Mouse (Mus musculus) bone marrow macrophage, adult 2 months (primary cell): ENCODE measurements around the gene Tjap1. TPM values are rescaled to one million over a fixed set of nuclear protein-coding genes. Genes with fewer than 3 reads are reported as not detected.

Source experiments
- H3K27ac ChIP-seq: 2 replicates; pipeline ENCODE4 v1.5.1; 2012; ENCODE audit warnings: low read depth, low read length; ENCODE audit not compliant: insufficient read depth
- H3K4me1 ChIP-seq: 2 replicates; pipeline ENCODE4 v1.6.1; 2012; ENCODE audit warnings: low read length; ENCODE audit not compliant: control insufficient read depth, insufficient read depth
- H3K4me3 ChIP-seq: 2 replicates; pipeline ENCODE4 v1.5.1; 2012; ENCODE audit warnings: mild to moderate bottlenecking, low read length, moderate library complexity; ENCODE audit not compliant: insufficient read depth
- CTCF ChIP-seq: IDR thresholded peaks from 2 replicates; pipeline ENCODE4 v1.5.1; 2012; ENCODE audit warnings: low read depth, mild to moderate bottlenecking, low read length, moderate library complexity
- POLR2A ChIP-seq: IDR thresholded peaks from 2 replicates; pipeline ENCODE4 v1.6.1; 2012; ENCODE audit warnings: mild to moderate bottlenecking, low read depth, low read length, borderline replicate concordance
- polyA plus RNA-seq: library from polyadenylated mRNA; stranded (reverse); fragments of >200 nt; gene quantifications from 2 replicates; pipeline ENCODE4 v1.2.4, GENCODE M21; 2012; ENCODE audit not compliant: missing spikeins, insufficient read depth, insufficient read length

Tjap1 gene
- polyA plus RNA-seq = 18.0 and 18.1 TPM in 2 replicates

- H3K27ac ChIP-seq = peak within 1 kb of the TSS; percentile 71
- peaks cover 12% of the 10 kb centered on the region for H3K4me1 ChIP-seq
- TF ChIP-seq POLR2A (peak; percentile 64; the same call in 1 of the 2 replicates), CTCF (no peak)
- H3K4me3 ChIP-seq = peak within 1 kb of the TSS; percentile 88
These were observed at the start of gene Tjap1 for GRCm38 (mm10) chr17:46282483-46283123. TSS of gene Tjap1 (minus strand) at chr17:46283026.

- H3K4me3 ChIP-seq = peak overlapping the region; percentile 35; the same call in 1 of the 2 replicates
- peaks cover 18% of the 10 kb centered on the region for H3K4me1 ChIP-seq
- TF ChIP-seq POLR2A (no peak), CTCF (no peak)
- H3K27ac ChIP-seq = peak overlapping the region; percentile 66
These were observed 45.9 kb upstream of the Tjap1 start for GRCm38 (mm10) chr17:46328723-46329122.

GRCm38 (mm10) chr17:46327906-46328534, 45.2 kb upstream of the Tjap1 start, which contains the start of gene Abcc10:
TSS of gene Abcc10 (minus strand) at chr17:46328352.
- Histone ChIP-seq H3K4me1 (peaks cover 18% of the 10 kb centered on the region), H3K4me3 (peak within 1 kb of the TSS; percentile 87), H3K27ac (peak within 1 kb of the TSS; percentile 66)
- TF ChIP-seq POLR2A (no peak), CTCF (no peak)

GRCm38 (mm10) chr17:46327413-46327905, 44.6 kb upstream of the Tjap1 start:
- peaks cover 18% of the 10 kb centered on the region for H3K4me1 ChIP-seq
- TF ChIP-seq POLR2A (no peak), CTCF (no peak)
- H3K27ac ChIP-seq = peak overlapping the region; percentile 50
- peak overlapping the region; percentile 87 for H3K4me3 ChIP-seq

- H3K4me3 ChIP-seq = no peak overlapping the region
- peaks cover 14% of the 10 kb centered on the region for H3K4me1 ChIP-seq
- TF ChIP-seq CTCF = no peak
- TF ChIP-seq POLR2A = no peak
- H3K27ac ChIP-seq = no peak overlapping the region
These were observed 39.4 kb upstream of the Tjap1 start for GRCm38 (mm10) chr17:46322046-46322823.

- no peak overlapping the region for H3K27ac ChIP-seq
- H3K4me1 ChIP-seq = peaks cover 8% of the 10 kb centered on the region; the same call in 1 of the 2 replicates
- no peak overlapping the region for H3K4me3 ChIP-seq
- TF ChIP-seq CTCF (no peak), POLR2A (no peak)
These were observed 37.7 kb upstream of the Tjap1 start for GRCm38 (mm10) chr17:46320492-46320891.

- no peak overlapping the region for H3K4me3 ChIP-seq
- H3K4me1 ChIP-seq = no peaks in the 10 kb centered on the region
- H3K27ac ChIP-seq = no peak overlapping the region
- TF ChIP-seq POLR2A (no peak), CTCF (no peak)
These were observed 33.0 kb upstream of the Tjap1 start for GRCm38 (mm10) chr17:46315813-46316212.

GRCm38 (mm10) chr17:46313135-46313715, 30.4 kb upstream of the Tjap1 start:
- Histone ChIP-seq H3K27ac (no peak overlapping the region), H3K4me3 (no peak overlapping the region), H3K4me1 (no peaks in the 10 kb centered on the region)
- TF ChIP-seq CTCF = no peak
- no peak for TF ChIP-seq POLR2A

GRCm38 (mm10) chr17:46310515-46310914, 27.7 kb upstream of the Tjap1 start:
- no peak for TF ChIP-seq CTCF
- TF ChIP-seq POLR2A = no peak
- H3K4me1 ChIP-seq = no peaks in the 10 kb centered on the region

More at GRCm38 (mm10) chr17:46310515-46310914, 27.7 kb upstream of the Tjap1 start:
- Histone ChIP-seq H3K4me3 (no peak overlapping the region), H3K27ac (no peak overlapping the region)
